Mouse (Mus musculus): ENCODE results near the gene Comp.

DNA sequence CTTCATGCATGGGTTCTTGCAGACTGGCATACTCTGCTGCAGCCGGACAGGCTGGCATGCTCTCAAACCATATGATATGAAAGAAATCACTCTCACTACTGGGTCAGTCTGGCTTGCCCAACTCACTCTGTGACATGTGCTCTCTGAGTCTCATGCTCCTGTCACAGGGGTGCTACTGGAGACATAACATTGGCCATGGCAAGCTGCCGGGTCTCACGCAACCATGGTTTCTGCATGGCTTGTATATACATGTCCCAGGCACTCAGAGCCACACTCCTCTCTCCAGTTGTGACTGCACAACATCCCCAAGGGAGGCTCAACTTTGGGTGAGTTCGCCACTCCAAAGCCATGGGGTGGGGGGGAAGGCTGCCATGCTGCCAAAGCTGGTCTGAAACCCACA is 57.9 kb downstream of the Comp start:
- TF ChIP-seq CTCF (IDR thresholded peaks at IDR 0.05; ENCODE audit: low read depth, low read length) (no peak), POLR2AphosphoS5 (IDR thresholded peaks at IDR 0.05; ENCODE audit: insufficient replicate concordance, low read depth, low read length) (no peak), TAL1 (conservative IDR thresholded peaks at IDR 0.05; ENCODE audit: low read depth, low read length) (no peak), GATA1 (IDR thresholded peaks at IDR 0.05; ENCODE audit: borderline replicate concordance, low read length) (no peak), GATA2 (IDR thresholded peaks at IDR 0.05; ENCODE audit: borderline replicate concordance, low read depth, low read length) (no peak)

All from G1E (cell line).